Mouse (Mus musculus) heart, postnatal 0 days (tissue): ENCODE results near the gene Selenok.

Experiments
- CTCF ChIP-seq: IDR thresholded peaks from 2 replicates; pipeline ENCODE4 v1.5.1; 2016; ENCODE audit warnings: antibody characterized with exemption, control low read depth, low read depth
- EP300 ChIP-seq: IDR thresholded peaks from 2 replicates; pipeline ENCODE4 v1.6.1; 2016; ENCODE audit warnings: antibody characterized with exemption, low read depth

- TF ChIP-seq CTCF (no peak), EP300 (no peak)
These were observed 3.3 kb downstream of the Selenok start for GRCm38 (mm10) chr14:29971446-29971845.
